In the genomic region with DNA sequence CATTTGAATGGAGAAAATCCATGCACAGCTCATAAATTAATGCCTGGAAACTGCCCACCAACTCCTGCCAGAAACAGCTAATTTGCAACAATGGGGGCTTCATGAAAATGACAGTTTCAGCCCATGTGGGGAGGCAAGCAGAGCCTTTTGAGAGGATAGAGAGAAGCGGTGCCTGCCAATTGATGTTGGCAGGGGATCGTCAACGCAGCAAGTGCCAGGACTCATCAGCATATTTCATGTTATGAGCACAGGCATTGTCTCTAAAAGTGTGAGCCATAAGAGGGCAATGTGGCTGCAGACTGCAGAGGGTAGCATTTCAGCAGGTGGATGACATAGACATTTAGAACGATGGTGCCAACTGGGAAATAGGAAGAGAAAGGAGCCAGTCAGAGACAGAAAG, we compare ENCODE assay signal across 8 mouse cellular contexts.
DNase-seq lines count a peak whose midpoint lies in the region; TF ChIP-seq lines count a peak whose summit lies in the region.

No protein-coding gene starts in this region.

- H3K27ac ChIP-seq in thymus, adult 2 months (ENCODE audit: control insufficient read depth, insufficient read depth, low read length) = no peak overlapping the region

- TF ChIP-seq POLR2A in thymus, adult 2 months (IDR thresholded peaks at IDR 0.05; ENCODE audit: control insufficient read depth, extremely low read depth, insufficient read depth, low read length, poor library complexity) = no peak

- no peaks in the 10 kb centered on the region for H3K36me3 ChIP-seq in thymus, adult 2 months (ENCODE audit: control insufficient read depth, insufficient read depth, low read length)

- no peaks in the 10 kb centered on the region for H3K4me1 ChIP-seq in thymus, adult 2 months (replicated peaks; ENCODE audit: control insufficient read depth, insufficient read depth, low read length)

- no peak for TF ChIP-seq CTCF in thymus, adult 2 months (IDR thresholded peaks at IDR 0.05; ENCODE audit: borderline replicate concordance, control insufficient read depth, extremely low read depth, insufficient read depth, low read length, poor library complexity)

- intact Hi-C loops in left cerebral cortex, postnatal 14 days (cut with DNase I) = no loop called here

- WGBS in thymus, adult 2 months = 85% methylated on average over 4 of the region's 4 CpGs

- DNase-seq in lung, postnatal 10 days = peak; percentile 54
- no peak for DNase-seq in lung, postnatal 36 days
- DNase-seq in frontal cortex, postnatal 14 days (ENCODE audit: low spot score in 2 of 2) = peak; percentile 25 to 34
- DNase-seq in left cerebral cortex, postnatal 14 days (ENCODE audit: low spot score in 2 of 2) = peak; percentile 38 to 40
- peak; percentile 56 for DNase-seq in right cerebral cortex, postnatal 4 days
- DNase-seq in spleen, adult 18-20 months = no peak
- no peak for DNase-seq in thymus, adult 2 months
- DNase-seq in thymus, adult 18-20 months = no peak

- H3K4me3 ChIP-seq in thymus, adult 2 months (ENCODE audit: control insufficient read depth, insufficient read depth, low read length) = no peak overlapping the region

- no peaks in the 10 kb centered on the region for H3K27me3 ChIP-seq in thymus, adult 2 months (ENCODE audit: control insufficient read depth, insufficient read depth, low read length)

Comparison
In these comparisons a context has a peak if more than half of its experiments do, and no peak if none do; other contexts are left out.
1. DNase-seq: peak in lung, postnatal 10 days (single experiment), frontal cortex, postnatal 14 days (2 of 2), left cerebral cortex, postnatal 14 days (2 of 2) and right cerebral cortex, postnatal 4 days (single experiment); none in lung, postnatal 36 days (single experiment), spleen, adult 18-20 months (0 of 2), thymus, adult 2 months (single experiment) and thymus, adult 18-20 months (0 of 2).